Mouse (Mus musculus): ENCODE data around the gene Fhl2.
"Not testable (repeated sequence)": the region's sequence is repeated elsewhere in the genome, so short reads cannot be mapped to it uniquely, and the experiment has no call there.

The Fhl2 gene

DNA sequence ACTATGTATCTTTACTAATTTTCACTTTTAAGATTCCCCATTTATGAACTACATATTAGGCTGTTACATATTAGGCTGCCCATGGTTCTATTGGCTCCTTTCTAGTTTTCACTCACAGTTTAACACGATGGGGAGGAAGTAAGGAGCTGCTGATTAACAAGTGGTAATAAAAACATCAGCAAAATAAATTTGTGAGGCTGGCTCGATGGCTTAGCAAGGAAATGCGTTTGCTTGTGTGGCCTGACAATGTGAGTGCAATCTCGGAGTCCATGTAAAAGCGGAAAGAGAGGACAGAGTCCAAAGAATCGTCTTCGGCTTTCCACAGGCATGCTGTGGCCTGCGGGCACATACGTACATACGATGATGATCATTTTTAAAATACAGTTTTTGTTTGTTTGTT is 4.3 kb downstream of the Fhl2 start:
- DNase-seq (ENCODE audit: low spot score) = no peak

DNA sequence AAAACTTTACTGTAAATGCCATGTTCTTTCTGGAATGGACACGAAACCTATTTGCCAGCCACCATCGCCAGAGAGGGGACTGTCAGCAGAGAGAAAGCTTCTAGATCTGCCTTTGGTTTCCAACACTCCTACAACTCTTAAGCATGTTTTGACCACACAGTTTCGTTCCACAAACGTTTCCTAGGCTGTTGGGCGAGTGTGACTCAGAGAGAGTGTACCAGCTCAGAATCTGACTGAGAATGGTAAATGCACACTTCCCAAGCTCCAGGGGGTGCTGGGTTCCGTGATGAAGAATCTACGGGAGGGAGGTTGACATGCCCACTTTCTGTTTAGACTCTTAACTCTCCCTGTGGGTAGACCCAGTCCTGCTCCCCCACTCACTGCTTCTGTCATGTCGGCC is 5.7 kb downstream of the Fhl2 start:
- no peak for DNase-seq (ENCODE audit: low spot score)

DNA sequence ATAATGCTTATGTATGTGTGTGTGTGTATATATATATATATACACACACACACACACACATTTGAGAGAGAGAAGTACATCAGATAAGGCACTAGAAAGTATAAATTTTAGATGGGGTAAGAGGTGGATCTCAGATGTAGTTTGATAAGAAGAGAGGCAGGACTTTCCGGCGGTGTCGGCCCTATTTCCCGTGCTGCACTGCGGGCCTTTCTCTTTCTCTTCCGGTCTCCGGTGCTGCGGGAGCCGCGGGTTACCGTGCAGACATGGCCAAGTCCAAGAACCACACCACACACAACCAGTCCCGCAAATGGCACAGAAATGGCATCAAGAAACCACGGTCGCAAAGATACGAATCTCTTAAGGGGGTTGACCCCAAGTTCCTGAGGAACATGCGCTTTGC is 7.9 kb downstream of the Fhl2 start:
- not testable (repeated sequence) for DNase-seq (ENCODE audit: low spot score)

DNA sequence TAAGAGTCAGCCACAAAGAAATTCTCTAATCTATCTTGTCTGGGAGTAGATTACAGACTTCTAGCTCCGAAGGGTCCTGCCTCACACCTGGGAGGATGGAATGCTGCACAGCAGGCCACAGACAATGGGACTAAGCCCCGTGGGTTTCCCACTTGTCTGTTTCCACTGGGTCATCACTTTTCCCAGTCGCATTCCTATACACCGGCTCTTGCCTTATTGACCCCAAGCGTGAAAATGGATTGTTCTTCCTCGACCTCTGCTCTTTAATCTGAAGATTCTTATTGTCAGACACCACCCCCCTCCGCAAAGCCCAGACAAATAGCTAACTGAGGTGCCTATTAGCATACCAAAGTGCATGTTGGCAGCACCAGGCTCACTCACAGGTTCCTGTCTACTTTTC is 10.4 kb downstream of the Fhl2 start:
- no peak for DNase-seq (ENCODE audit: low spot score)

DNA sequence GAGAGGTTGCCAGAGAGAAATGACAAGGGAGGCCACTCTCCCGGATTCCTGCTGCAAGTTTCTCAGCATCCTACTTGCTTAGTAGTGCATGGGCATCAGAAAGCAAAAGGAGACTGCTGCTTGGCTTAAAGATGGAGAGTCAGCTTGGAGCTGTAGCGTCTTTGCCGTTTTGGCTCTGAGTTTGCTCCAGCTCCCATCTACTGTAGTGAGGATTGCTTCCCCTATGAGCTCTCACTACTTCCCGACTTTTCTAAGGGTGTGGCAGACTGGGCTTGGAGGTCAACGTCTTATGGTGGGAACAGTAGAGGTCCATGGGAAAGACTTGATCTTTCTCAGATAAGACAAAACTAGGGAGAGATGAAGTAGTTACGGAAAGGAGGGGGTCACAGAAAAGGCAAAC is 15.9 kb downstream of the Fhl2 start:
- no peak for DNase-seq (ENCODE audit: low spot score)

DNA sequence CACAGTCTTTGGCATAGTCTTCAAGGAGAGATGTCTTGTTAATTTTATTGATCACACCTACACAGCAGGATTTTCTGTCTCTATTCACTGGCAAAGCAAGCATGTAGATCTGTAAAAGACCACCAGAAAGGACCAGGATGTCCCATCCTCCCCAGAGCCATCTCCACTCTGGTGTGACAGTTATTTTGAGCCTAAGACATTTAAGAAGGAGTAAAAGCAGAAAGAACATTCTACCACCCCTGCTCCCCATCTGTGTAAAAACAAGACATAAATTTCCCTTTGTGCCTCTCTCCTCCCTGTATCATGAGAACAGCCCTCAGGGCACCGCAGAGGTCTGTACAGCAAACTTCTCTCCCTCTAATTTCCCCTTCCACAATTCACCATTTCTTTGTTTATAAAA is 18.0 kb downstream of the Fhl2 start:
- DNase-seq (ENCODE audit: low spot score) = no peak

DNA sequence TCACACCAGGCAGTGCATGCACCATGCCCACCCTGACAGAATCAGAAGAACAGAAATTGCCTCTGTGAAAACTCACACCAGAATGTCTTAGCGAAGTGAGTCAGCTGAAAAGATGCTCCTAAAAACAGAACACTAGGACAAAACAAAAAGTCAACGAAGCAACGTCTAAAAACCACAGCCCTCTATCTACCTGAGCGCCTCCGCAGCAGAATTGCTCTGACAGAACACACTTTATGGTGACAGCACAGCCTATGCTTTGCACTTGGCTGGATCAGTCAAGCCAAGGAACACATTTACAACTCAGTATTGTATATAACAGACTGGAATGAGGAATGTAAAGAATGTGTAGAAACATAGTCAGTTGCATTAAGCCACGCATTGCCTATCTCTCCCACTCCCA is 18.4 kb downstream of the Fhl2 start:
- DNase-seq (ENCODE audit: low spot score) = no peak

DNA sequence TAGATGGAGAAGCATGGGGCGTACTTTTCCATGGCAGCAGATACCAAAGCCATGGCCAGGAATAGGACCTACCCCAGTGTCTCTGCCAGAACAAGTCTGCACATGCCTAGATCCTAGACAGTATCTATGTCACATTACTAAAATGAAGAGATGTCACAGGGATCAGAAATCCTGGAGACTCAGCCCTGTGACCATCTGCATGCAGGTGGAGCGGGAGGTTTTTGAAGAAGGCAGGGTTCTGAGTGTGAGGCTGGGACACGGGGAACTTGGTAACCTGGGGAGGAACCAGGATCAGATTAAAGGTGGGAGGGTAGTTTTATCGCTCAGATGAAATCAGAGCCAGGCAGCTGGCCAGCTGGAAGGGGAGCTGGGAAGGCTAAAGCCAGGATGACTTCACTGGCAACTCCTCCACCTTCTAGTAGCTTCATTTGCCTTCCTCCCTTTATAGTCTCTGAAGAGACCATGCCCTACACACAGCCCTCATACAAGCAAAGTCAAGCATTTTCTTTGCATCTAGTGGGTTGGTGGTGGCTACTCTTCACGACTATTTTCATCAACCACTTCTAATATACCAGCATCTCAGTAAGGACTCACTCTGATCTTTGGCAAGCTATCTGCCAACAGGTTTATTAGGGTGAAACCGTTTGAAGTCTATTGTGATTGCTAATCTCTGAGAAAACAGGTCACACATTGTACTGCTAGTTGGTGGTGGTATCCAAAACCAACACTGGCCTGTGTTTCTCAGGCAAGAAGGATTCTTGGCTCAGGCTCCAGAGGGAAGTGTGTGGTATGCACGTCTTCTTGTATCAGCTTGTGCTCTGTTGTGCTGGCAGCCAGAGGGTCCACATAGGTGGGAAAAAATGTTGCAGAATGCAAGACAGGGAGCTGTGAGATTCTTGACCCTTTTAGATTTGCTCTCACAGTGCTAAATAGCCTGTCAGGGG is 23.2 kb downstream of the Fhl2 start:
- no peak for DNase-seq (ENCODE audit: low spot score)

DNA sequence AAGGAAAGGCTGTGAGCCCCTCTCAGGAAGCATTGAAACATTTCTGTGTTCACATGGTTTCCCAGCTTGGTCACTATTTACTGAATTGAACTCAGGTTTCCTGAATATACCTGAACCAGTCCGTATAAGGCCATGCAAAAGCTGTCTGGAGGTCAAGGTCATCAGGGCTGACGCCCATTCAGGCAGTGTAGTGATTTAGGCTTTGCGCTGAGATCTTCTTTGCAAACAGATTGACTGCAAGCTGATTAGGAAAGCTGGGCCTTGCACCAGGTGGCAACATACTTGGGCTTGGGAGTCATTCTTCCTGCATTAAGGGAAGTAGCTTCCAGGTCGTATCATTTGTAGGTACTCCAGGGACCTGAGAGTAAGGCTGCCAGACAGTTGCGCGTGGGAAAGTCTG is 25.0 kb downstream of the Fhl2 start:
- DNase-seq (ENCODE audit: low spot score) = no peak

DNA sequence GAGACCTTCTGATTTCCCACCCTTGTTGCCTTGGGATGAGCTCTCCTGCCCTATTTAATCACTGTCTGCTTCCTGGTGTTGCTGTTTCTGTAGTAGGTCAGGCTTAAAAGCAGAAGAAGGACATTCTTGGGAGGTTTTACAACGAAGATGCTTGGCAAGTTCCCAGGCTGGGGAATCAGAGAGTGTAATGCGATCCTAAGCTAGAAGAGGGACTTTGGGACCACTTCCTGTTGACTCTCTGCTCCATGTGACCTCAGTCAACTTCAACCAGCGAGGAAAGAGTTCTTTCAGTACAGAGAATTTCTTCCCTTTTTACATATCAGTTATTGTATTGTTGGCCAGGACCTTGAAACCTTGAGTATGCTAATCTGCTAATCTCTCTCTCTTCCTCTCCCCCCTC is 25.7 kb downstream of the Fhl2 start:
- no peak for DNase-seq (ENCODE audit: low spot score)

DNA sequence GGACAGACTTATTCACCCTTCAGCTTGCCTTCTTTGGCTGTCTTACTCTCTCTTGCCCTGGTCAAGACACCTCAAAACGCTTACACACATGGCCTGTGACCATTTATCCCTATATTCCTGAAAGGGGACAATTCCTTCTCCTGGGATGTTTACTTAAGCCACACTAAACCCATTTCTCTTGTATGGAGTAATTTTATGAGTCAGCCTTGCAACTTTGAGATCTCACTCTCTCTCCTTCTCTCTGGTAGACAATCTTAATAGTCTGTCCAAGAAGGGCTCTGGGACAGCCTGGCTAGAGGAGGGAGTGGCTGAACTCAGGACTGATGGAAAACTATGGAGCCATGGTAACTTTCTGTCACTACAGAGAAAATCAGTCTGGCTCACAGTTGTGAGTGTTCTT is 27.1 kb downstream of the Fhl2 start:
- no peak for DNase-seq (ENCODE audit: low spot score)

DNA sequence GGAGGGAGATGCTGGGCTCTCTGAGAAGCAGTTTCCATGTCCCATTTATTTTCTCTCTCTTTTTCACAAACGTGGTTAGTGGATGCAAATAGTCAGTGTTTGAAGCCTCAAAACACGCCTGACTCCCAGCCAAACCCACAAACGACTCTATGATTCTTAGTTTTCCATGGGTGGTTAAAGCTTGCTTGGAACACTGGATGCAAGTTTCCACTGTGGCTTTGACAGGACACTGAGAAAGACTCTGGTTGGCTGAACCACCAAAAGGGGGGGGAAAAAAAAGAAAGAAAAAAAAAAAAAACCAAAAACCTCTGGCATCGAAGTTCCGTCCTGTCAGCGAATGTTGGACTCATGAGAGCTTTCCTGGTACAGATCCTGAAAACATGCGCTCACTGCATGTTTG is 27.6 kb downstream of the Fhl2 start:
- no peak for DNase-seq (ENCODE audit: low spot score)

DNA sequence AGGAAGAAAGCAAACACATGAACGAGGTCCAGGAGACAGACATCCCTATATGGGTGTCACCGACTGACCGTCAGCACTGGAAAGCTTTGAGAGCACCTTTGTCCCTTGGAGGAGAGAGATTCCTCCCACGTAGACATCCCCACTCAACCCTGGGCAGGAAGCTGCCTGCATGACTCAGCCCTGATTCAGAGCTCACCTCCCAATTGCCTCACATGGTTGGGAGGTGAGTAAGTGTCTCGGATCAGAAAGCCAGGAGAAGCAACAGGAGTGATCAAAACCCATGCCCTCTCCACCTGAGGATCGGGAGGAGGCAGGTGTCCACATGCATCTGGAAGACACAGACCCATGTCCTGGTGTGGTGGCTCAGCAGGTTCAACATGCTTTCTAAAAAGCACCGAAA is 28.2 kb downstream of the Fhl2 start:
- DNase-seq (ENCODE audit: low spot score) = no peak

DNA sequence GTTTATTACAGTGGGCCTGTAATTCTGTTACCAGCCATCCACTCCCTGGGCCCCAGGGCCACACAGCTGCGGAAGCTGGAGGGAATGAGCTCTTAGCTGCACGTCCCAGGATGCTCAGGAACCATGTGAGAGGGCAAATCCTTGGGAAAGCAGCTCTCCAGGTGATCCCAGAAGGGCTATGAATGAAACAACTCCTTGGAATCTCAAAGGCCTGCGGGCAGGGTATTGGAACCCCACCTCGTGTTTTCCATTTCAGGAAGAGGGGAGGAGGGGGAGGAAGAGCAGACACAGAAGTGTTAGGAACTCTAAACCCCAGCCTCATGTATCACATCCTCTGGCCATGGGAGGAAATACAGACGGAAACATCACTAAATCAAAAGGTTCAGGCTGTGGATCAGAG is 28.8 kb downstream of the Fhl2 start:
- DNase-seq (ENCODE audit: low spot score) = no peak

DNA sequence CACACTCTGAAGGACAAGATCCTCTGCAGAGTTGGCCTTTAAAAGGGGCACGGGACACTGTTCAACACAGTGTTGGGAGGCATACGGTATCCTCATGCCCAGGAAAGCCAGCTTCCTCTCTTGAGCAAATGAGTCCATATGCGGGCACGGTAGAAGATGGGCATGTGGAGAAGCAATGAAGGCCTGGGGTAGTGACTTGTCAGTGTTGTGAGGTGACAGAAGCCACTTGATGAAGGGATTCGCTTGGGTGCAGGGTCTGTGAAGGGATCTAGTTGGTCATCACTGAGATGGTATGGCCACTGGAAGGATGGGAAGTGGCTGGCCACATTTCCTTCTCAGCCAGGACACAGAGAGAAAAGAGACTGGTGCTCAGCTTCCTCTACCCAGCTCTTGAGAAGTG is 32.2 kb downstream of the Fhl2 start:
- DNase-seq (ENCODE audit: low spot score) = no peak

DNA sequence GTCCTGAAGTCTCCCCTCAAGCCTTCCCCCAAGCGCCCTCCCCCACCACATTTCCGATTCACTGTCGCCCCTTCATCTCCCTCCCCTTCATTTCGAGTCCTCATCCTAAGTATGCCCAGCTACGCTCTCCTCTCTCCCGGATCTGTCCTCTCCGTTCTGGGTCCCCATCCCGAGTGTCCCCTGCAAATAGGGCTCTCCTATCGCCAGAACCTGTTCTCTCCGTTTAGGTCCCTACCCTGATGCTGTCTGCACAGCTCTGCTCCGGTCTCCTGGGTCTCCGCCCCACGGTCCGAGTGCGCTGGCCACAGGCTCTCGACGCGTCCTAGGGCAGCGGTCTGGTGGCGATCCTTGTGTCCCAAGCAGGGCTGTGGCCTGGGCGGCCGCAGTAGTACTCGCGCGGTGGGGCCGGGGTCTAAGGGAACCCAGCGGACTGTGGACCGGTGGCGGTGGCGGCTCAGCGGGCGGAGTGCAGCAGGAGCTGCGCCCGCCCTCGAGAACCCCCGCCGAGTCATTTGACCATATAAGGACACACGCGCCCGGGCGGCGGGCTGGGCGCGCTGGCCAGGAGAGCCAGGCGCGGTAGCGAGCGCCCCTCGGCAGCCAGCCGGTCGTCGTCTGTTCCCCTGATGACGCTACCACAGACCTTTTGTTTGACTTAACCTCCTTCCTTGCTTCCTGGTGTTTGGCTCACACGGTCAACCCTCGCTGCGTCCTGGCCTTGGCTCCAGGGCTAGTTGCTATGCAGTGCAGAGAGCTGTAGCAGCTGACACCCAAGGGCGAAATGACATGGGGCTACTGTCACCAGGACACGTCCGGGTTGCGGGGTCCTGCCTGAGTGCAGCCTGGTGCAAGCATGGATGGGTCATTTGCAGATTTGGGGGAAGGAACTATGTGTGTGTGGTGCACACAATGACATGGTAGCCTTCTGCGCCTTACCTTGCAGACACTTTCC is 33.0 kb downstream of the Fhl2 start:
- DNase-seq (ENCODE audit: low spot score) = peak; percentile 50

DNA sequence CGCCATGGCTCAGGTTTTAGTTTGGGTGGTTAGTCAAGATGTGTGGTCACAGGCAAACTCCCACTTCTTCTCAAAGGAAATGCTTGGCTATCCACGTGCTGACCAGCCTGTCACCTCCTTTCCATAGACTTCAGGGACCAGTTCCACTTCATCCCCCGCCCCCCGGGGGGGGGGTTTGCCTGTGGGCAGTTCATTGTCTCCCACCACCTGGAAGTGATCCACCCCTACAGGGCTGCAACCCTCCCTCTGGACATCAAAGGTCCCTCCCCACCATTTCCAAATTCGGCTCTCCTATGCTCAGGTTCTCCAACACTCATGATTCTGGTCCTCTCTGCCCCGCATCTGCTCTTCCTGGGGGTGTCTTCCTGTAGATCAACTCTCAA is 33.7 kb downstream of the Fhl2 start:
- DNase-seq (ENCODE audit: low spot score) = no peak

DNA sequence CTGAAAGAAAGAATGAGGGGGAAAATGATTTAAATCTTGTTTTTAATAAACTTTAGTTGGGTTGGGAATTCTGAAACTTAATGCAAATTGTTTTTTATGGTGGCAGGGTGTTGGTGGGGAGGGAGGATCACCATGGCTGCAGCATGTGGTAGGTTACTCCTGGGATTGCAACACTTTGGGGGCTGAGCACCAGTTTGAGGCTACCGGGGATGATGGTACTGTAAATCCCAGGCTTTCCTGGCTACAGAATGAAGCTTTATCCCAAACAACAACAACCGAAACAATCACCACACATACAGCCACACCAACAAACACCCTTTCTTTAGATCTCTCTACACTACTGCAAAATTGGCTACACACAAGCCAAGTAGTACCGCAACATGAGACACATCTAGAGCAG is 34.4 kb downstream of the Fhl2 start:
- DNase-seq (ENCODE audit: low spot score) = no peak

DNA sequence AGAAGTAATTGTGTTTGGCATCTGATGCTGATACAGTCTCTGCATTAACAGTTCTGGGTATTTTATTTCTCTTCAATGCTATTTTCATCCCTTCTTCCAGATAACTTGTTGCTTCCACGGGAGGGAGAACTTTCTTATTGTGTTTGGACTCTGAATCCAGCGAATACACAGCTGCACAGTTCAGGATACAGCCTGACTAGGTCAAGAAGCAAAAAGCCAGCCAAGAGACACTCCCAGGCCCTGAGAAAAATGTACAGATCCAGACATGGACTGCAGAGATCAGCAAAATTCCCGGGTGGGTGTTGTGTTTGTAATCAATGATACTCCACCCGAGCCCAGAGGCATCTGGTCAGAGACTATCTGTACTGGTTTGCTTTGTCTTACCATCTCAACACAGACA is 37.4 kb downstream of the Fhl2 start:
- DNase-seq (ENCODE audit: low spot score) = no peak

DNA sequence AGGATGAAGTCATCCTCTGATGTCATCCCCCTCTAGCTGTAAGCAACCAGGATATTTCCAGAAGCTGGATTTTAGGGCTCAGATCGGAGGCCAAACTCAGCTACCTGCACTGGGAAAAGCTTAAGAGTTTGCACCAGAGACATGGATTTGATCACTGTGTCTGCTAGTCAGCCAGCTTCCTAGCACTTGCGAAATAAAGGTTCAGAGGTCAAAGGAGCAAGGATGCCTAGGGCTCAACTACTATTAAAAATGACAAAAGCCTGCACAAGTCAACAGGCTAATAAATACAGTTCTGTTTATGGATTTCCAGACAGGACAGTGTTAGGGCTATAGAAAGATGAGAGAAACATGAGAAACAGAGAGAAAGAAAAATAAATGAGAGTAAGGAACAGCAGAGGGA is 38.9 kb downstream of the Fhl2 start:
- DNase-seq (ENCODE audit: low spot score) = no peak

DNA sequence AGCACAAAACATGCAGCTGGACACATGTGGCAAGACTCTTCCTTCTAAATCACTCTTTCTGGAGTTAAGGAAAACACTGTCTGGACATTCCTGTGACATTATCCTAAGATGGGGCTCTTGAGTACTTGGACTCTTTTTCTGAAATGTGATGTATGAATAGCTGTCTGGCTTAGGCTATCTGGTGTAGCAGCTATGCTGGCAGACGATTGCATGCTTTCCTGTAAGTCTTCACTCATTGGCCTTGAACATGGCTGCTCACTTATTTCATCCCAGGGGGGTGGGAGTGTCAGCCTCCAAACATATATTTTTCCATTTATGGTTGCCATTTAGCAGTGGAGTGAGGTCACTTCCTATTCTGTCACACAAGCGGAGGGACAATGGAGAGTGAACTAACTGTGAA is 42.3 kb downstream of the Fhl2 start:
- DNase-seq (ENCODE audit: low spot score) = no peak

DNA sequence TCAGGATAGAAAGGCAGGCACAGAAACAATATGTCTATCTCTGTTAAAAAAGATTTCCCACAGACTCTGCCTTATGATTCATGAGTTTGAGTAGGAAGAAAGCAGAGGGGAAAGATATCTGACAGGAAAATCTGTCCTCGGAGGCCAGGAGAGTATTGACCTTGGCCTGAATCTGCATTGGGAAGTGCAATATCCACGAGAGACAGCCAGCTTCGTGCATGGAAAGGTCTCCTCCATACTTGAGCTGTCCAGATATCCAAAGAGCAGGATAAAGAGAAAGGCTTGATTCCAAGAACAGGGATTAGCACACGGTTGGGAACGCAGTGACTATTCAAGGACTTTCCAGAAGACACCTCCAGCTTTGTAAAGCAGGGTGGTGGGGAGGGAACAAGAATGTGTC is 43.2 kb downstream of the Fhl2 start:
- DNase-seq (ENCODE audit: low spot score) = no peak

DNA sequence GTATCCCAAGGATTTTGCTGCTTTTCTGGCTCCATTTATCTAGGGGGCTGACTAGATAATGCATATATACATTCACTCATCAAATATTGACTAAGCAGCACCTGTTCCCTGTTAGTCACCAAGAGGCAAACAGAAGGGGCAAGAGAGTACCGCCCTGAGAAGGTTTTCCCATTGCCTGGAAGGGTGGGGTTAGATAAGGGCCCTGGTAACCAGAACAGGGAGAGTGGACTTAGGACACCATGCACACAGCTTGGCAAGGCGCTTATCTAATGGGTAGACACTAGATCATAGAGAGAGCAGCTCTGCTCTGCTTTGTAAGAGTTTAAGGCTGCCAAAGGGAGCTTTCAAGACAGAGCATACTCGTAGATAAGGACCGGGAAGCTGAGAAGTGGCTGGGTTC is 44.2 kb downstream of the Fhl2 start:
- DNase-seq (ENCODE audit: low spot score) = no peak

Measured in ovary, postnatal 10 days (tissue).